Mouse (Mus musculus) inflammation-experienced regulatory T-cells (primary cell): ENCODE measurements around the gene Olfr967. TPM values are rescaled to one million over a fixed set of nuclear protein-coding genes. Genes with fewer than 3 reads are reported as not detected.

ENCODE experiments used
- polyA plus RNA-seq, 2 experiments: library from polyadenylated mRNA; unstranded; fragments of 100-300 nt; shearing (Covaris generic); gene quantifications; one replicate each; pipeline ENCODE4 v1.2.1; 2017

Olfr967 gene
- polyA plus RNA-seq = under 1 TPM in 1 of 2 experiments, not detected in 1; 0.43 TPM

DNA sequence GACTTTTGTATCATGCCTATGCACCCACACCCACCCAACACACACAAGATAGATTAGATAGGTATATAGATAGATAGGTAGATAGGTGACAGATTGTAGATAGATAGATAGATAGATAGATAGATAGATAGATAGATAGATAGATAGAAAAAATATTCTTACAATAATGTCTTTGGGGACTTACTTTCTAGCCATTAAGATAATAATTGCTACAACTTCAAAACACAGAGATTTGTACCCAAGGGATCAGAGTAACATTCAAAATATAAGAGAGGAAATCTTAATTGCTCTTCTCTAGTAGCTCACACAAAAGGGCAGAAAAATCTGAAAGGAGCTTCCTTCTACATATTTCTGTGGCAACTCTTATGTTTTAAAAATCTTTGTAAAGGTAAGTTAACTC is at the start of gene Olfr967:
Gene Olfr967, plus strand, starts transcription at position 301 of the 400 bp plus-strand sequence.

GRCm38 (mm10) chr9:39707017-39707416 is 39.0 kb upstream of the Olfr967 start, which contains the start of gene Olfr149:
Gene Olfr149 (minus strand): TSS chr9:39707117.

GRCm38 (mm10) chr9:39711053-39711452 is 35.0 kb upstream of the Olfr967 start, which contains the start of gene Olfr965:
Gene Olfr965 (plus strand): TSS chr9:39711353.

DNA sequence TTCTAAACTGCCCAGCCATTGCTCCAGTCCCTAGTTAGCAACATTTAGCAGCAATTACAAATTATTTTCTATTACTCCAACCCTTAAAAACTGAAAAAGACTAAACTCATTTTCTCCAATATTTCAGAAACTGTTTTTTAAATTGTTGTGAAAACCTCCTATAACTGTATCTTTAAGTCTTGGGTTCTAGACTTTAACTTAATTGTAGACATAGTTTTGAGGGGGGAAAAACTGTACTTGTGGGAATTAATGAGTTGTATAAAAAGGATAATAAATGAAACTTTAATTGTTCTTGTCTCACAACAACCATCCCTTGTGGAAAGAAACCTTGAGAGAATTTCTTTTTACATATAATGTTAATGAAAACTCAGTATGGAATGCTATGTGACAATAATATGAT is 15.4 kb upstream of the Olfr967 start, which contains the start of gene Olfr150:
Gene Olfr150, plus strand, starts transcription at position 301 of the 400 bp plus-strand sequence.

DNA sequence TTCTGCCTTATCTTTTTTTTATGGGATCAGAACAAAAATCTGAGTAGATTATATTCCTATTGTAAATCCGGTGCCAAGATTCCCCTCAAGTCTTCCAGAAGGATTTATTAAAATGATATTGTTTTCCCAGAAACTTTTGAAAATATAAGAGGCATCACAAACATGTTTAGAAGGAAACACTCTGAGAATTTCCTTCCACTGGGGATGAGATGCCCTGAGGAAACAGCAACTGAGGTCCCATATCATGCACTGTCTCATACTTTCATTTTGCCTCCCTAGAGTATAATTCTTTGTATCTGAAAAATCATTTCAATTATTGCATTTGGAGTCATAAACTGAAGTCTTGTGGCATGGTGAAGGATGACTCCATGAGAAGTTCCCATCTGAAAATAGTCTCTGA is 37.1 kb downstream of the Olfr967 start, which contains the start of gene Olfr968:
Gene Olfr968, minus strand, starts transcription at position 101 of the 400 bp plus-strand sequence.

DNA sequence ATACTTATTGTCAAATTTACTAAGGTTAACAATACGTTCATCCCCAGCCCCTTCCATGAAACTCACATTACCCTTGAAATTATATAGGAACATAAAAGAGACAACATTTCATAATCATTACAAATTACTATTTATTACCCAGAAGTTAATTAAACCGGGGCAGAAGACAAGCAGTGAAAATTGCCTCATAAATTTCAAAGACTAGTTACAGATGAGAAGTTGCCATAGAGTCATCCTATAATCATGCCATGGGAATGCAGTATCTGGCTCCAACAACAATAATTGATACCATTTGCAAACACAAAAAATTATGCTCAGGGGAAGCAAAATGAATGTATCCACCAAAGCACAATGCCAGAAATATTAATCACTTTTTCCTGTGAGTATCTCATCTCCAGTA is 44.5 kb downstream of the Olfr967 start, which contains the start of gene Olfr969:
Gene Olfr969, plus strand, starts transcription at position 388 of the 400 bp plus-strand sequence.

Other genes with a start within 250 kb of the Olfr967 start
- not detected for gene Olfr957, start 230.4 kb upstream of the Olfr967 start, polyA plus RNA-seq
- not detected for gene Olfr958, start 192.2 kb upstream of the Olfr967 start, polyA plus RNA-seq
- not detected for gene Olfr959, start 170.7 kb upstream of the Olfr967 start, polyA plus RNA-seq
- under 1 TPM; 0.11 to 0.82 TPM for gene AW551984, start 141.8 kb upstream of the Olfr967 start, polyA plus RNA-seq
- under 1 TPM in 1 of 2 experiments, not detected in 1; 0.25 TPM for gene Olfr148, start 135.6 kb upstream of the Olfr967 start, polyA plus RNA-seq
- gene Olfr960, start 124.9 kb upstream of the Olfr967 start, polyA plus RNA-seq = not detected
- under 1 TPM; 0.11 to 0.13 TPM for gene Olfr961, start 101.2 kb upstream of the Olfr967 start, polyA plus RNA-seq
- gene Olfr963, start 79.0 kb upstream of the Olfr967 start, polyA plus RNA-seq = not detected
- under 1 TPM in 1 of 2 experiments, not detected in 1; 0.23 TPM for gene Olfr149, start 39.1 kb upstream of the Olfr967 start, polyA plus RNA-seq
- not detected for gene Olfr965, start 34.9 kb upstream of the Olfr967 start, polyA plus RNA-seq
- gene Olfr150, start 15.3 kb upstream of the Olfr967 start, polyA plus RNA-seq = under 1 TPM; 0.20 to 0.27 TPM
- not detected for gene Olfr968, start 37.0 kb downstream of the Olfr967 start, polyA plus RNA-seq
- 1 to 10 TPM in 1 of 2 experiments, under 1 TPM in 1; 0.10 to 1.1 TPM for gene Olfr969, start 44.7 kb downstream of the Olfr967 start, polyA plus RNA-seq
- under 1 TPM; 0.13 to 0.45 TPM for gene Olfr970, start 62.6 kb downstream of the Olfr967 start, polyA plus RNA-seq
- under 1 TPM in 1 of 2 experiments, not detected in 1; 0.23 TPM for gene Olfr971, start 90.6 kb downstream of the Olfr967 start, polyA plus RNA-seq
- not detected for gene Olfr972, start 120.2 kb downstream of the Olfr967 start, polyA plus RNA-seq
- not detected for gene Olfr229, start 161.1 kb downstream of the Olfr967 start, polyA plus RNA-seq
- under 1 TPM in 1 of 2 experiments, not detected in 1; 0.38 TPM for gene Olfr974, start 191.3 kb downstream of the Olfr967 start, polyA plus RNA-seq
- not detected for gene Olfr975, start 205.8 kb downstream of the Olfr967 start, polyA plus RNA-seq
- gene Olfr976, start 214.9 kb downstream of the Olfr967 start, polyA plus RNA-seq = not detected
- gene Olfr978, start 245.9 kb downstream of the Olfr967 start, polyA plus RNA-seq = under 1 TPM in 1 of 2 experiments, not detected in 1; 0.37 TPM